Mouse (Mus musculus) bone marrow macrophage, adult 2 months (primary cell): Measurements from ENCODE around the gene Nsun7.

Source experiments
- CTCF ChIP-seq: IDR thresholded peaks from 2 replicates; pipeline ENCODE4 v1.5.1; 2012; ENCODE audit warnings: low read depth, mild to moderate bottlenecking, low read length, moderate library complexity
- POLR2A ChIP-seq: IDR thresholded peaks from 2 replicates; pipeline ENCODE4 v1.6.1; 2012; ENCODE audit warnings: mild to moderate bottlenecking, low read depth, low read length, borderline replicate concordance

DNA sequence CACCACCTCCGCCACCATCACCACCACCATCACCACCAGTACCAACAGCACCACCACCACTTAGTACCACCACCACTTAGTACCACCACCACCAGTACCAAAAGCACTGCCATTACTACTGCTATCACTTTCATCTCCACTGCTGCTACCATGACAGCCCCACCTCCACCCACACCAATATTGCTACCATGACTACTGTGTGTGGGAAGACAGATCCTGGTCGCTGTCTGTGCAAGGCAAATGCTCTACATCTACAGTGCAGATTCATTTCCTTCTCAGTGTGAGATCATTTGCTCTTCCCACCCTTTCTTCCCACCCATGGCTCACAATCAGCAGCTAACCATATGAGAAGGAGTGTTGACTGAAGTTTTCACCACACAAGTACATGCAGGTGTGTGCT, 43.2 kb downstream of the Nsun7 start:
- TF ChIP-seq CTCF (no peak), POLR2A (no peak)
